Mouse (Mus musculus): ENCODE data around the gene Dapk1. TPM values are rescaled to one million over a fixed set of nuclear protein-coding genes. Genes with fewer than 3 reads are reported as not detected.
A peak's percentile ranks its signal among the peaks of the same experiment; 100 is the strongest.

Gene Dapk1
- polyA plus RNA-seq, 1 experiment from 2014 or later: 16.3 TPM

GRCm38 (mm10) chr13:60696323-60696722, 94.6 kb downstream of the Dapk1 start:
- H3K27me3 ChIP-seq (replicated peaks; ENCODE audit: control insufficient read depth, insufficient read depth, low read length): no peaks in the 10 kb centered on the region
- H3K4me1 ChIP-seq (ENCODE audit: control insufficient read depth, insufficient read depth, low read length): peaks cover 15% of the 10 kb centered on the region
- H3K9me3 ChIP-seq (ENCODE audit: control insufficient read depth, low read length): no peaks in the 10 kb centered on the region
- H3K4me3 ChIP-seq (ENCODE audit: low read depth, low read length): no peak overlapping the region
- H3K27ac ChIP-seq (replicated peaks; ENCODE audit: low read depth, low read length): no peak overlapping the region
- DNase-seq (ENCODE audit: low spot score): no peak
- WGBS: 78% methylated on average over 14 of the region's 14 CpGs
- H3K36me3 ChIP-seq (ENCODE audit: control insufficient read depth, insufficient read depth, low read length): no peaks in the 10 kb centered on the region
- H3K4me2 ChIP-seq (ENCODE audit: low read depth, low read length): no peak overlapping the region
- no peak overlapping the region for H3K9ac ChIP-seq (ENCODE audit: low read depth, low read length)
- ATAC-seq (ENCODE audit: low read depth): no peak

GRCm38 (mm10) chr13:60696741-60697140, 95.0 kb downstream of the Dapk1 start:
- Histone ChIP-seq H3K27ac (replicated peaks; ENCODE audit: low read depth, low read length) (no peak overlapping the region), H3K9ac (ENCODE audit: low read depth, low read length) (no peak overlapping the region), H3K4me1 (ENCODE audit: control insufficient read depth, insufficient read depth, low read length) (peaks cover 15% of the 10 kb centered on the region), H3K4me2 (ENCODE audit: low read depth, low read length) (no peak overlapping the region), H3K36me3 (ENCODE audit: control insufficient read depth, insufficient read depth, low read length) (no peaks in the 10 kb centered on the region), H3K9me3 (ENCODE audit: control insufficient read depth, low read length) (no peaks in the 10 kb centered on the region), H3K27me3 (replicated peaks; ENCODE audit: control insufficient read depth, insufficient read depth, low read length) (no peaks in the 10 kb centered on the region), H3K4me3 (ENCODE audit: low read depth, low read length) (no peak overlapping the region)
- ATAC-seq (ENCODE audit: low read depth) (no peak), DNase-seq (ENCODE audit: low spot score) (no peak)
- 55% methylated on average over 8 of the region's 8 CpGs for WGBS

GRCm38 (mm10) chr13:60698021-60698420, 96.3 kb downstream of the Dapk1 start:
- no peak overlapping the region for H3K4me2 ChIP-seq (ENCODE audit: low read depth, low read length)
- H3K27ac ChIP-seq (replicated peaks; ENCODE audit: low read depth, low read length): no peak overlapping the region
- H3K9me3 ChIP-seq (ENCODE audit: control insufficient read depth, low read length): no peaks in the 10 kb centered on the region
- H3K4me1 ChIP-seq (ENCODE audit: control insufficient read depth, insufficient read depth, low read length): peaks cover 15% of the 10 kb centered on the region
- no peaks in the 10 kb centered on the region for H3K36me3 ChIP-seq (ENCODE audit: control insufficient read depth, insufficient read depth, low read length)
- no peaks in the 10 kb centered on the region for H3K27me3 ChIP-seq (replicated peaks; ENCODE audit: control insufficient read depth, insufficient read depth, low read length)
- no peak overlapping the region for H3K9ac ChIP-seq (ENCODE audit: low read depth, low read length)
- no peak overlapping the region for H3K4me3 ChIP-seq (ENCODE audit: low read depth, low read length)
- DNase-seq (ENCODE audit: low spot score): peak; percentile 62
- ATAC-seq (ENCODE audit: low read depth): peak; percentile 20; the same call in 1 of the 2 replicates
- 73% methylated on average over 2 of the region's 2 CpGs for WGBS

- Histone ChIP-seq H3K27ac (replicated peaks; ENCODE audit: low read depth, low read length) (no peak overlapping the region), H3K4me3 (ENCODE audit: low read depth, low read length) (no peak overlapping the region), H3K9ac (ENCODE audit: low read depth, low read length) (no peak overlapping the region), H3K4me1 (ENCODE audit: control insufficient read depth, insufficient read depth, low read length) (peaks cover 3% of the 10 kb centered on the region; the same call in 1 of the 2 replicates), H3K9me3 (ENCODE audit: control insufficient read depth, low read length) (no peaks in the 10 kb centered on the region), H3K36me3 (ENCODE audit: control insufficient read depth, insufficient read depth, low read length) (0 out of 2 replicates have a peak, but pooled peaks cover 8% of the 10 kb centered on the region), H3K4me2 (ENCODE audit: low read depth, low read length) (no peak overlapping the region), H3K27me3 (replicated peaks; ENCODE audit: control insufficient read depth, insufficient read depth, low read length) (no peaks in the 10 kb centered on the region)
- WGBS: 91% methylated on average over 12 of the region's 12 CpGs
- ATAC-seq (ENCODE audit: low read depth) (no peak), DNase-seq (ENCODE audit: low spot score) (no peak)
These were observed 100.0 kb downstream of the Dapk1 start for GRCm38 (mm10) chr13:60701671-60702171.

GRCm38 (mm10) chr13:60707541-60708468, 106.1 kb downstream of the Dapk1 start:
- WGBS: 79% methylated on average over 16 of the region's 16 CpGs
- Histone ChIP-seq H3K36me3 (ENCODE audit: control insufficient read depth, insufficient read depth, low read length) (0 out of 2 replicates have a peak, but pooled peaks cover 8% of the 10 kb centered on the region), H3K4me1 (ENCODE audit: control insufficient read depth, insufficient read depth, low read length) (no peaks in the 10 kb centered on the region; the same call in 1 of the 2 replicates), H3K9me3 (ENCODE audit: control insufficient read depth, low read length) (no peaks in the 10 kb centered on the region), H3K4me3 (ENCODE audit: low read depth, low read length) (no peak overlapping the region), H3K27ac (replicated peaks; ENCODE audit: low read depth, low read length) (no peak overlapping the region; the same call in 1 of the 2 replicates), H3K4me2 (ENCODE audit: low read depth, low read length) (no peak overlapping the region), H3K9ac (ENCODE audit: low read depth, low read length) (no peak overlapping the region), H3K27me3 (replicated peaks; ENCODE audit: control insufficient read depth, insufficient read depth, low read length) (no peaks in the 10 kb centered on the region)
- ATAC-seq (ENCODE audit: low read depth): peak; percentile 66; the same call in 1 of the 2 replicates
- DNase-seq (ENCODE audit: low spot score): no peak

- no peak overlapping the region for H3K4me2 ChIP-seq (ENCODE audit: low read depth, low read length)
- H3K36me3 ChIP-seq (ENCODE audit: control insufficient read depth, insufficient read depth, low read length): 0 out of 2 replicates have a peak, but pooled peaks cover 8% of the 10 kb centered on the region
- H3K27ac ChIP-seq (replicated peaks; ENCODE audit: low read depth, low read length): no peak overlapping the region
- no peak overlapping the region for H3K4me3 ChIP-seq (ENCODE audit: low read depth, low read length)
- no peaks in the 10 kb centered on the region for H3K27me3 ChIP-seq (replicated peaks; ENCODE audit: control insufficient read depth, insufficient read depth, low read length)
- no peak for DNase-seq (ENCODE audit: low spot score)
- 80% methylated on average over 6 of the region's 6 CpGs for WGBS
- H3K4me1 ChIP-seq (ENCODE audit: control insufficient read depth, insufficient read depth, low read length): no peaks in the 10 kb centered on the region; the same call in 1 of the 2 replicates
- no peak for ATAC-seq (ENCODE audit: low read depth)
- no peaks in the 10 kb centered on the region for H3K9me3 ChIP-seq (ENCODE audit: control insufficient read depth, low read length)
- no peak overlapping the region for H3K9ac ChIP-seq (ENCODE audit: low read depth, low read length)
These were observed 107.4 kb downstream of the Dapk1 start for GRCm38 (mm10) chr13:60709136-60709535.

GRCm38 (mm10) chr13:60710963-60711362, 109.2 kb downstream of the Dapk1 start:
- H3K36me3 ChIP-seq (ENCODE audit: control insufficient read depth, insufficient read depth, low read length): no peaks in the 10 kb centered on the region
- no peaks in the 10 kb centered on the region for H3K9me3 ChIP-seq (ENCODE audit: control insufficient read depth, low read length)
- no peak overlapping the region for H3K4me3 ChIP-seq (ENCODE audit: low read depth, low read length)
- H3K4me1 ChIP-seq (ENCODE audit: control insufficient read depth, insufficient read depth, low read length): no peaks in the 10 kb centered on the region; the same call in 1 of the 2 replicates
- H3K9ac ChIP-seq (ENCODE audit: low read depth, low read length): no peak overlapping the region
- H3K4me2 ChIP-seq (ENCODE audit: low read depth, low read length): no peak overlapping the region
- no peak for ATAC-seq (ENCODE audit: low read depth)
- WGBS: 49% methylated on average over 3 of the region's 3 CpGs
- no peaks in the 10 kb centered on the region for H3K27me3 ChIP-seq (replicated peaks; ENCODE audit: control insufficient read depth, insufficient read depth, low read length)
- H3K27ac ChIP-seq (replicated peaks; ENCODE audit: low read depth, low read length): no peak overlapping the region
- DNase-seq (ENCODE audit: low spot score): no peak

- no peak for ATAC-seq (ENCODE audit: low read depth)
- H3K27ac ChIP-seq (replicated peaks; ENCODE audit: low read depth, low read length): no peak overlapping the region
- H3K4me3 ChIP-seq (ENCODE audit: low read depth, low read length): no peak overlapping the region
- no peak overlapping the region for H3K4me2 ChIP-seq (ENCODE audit: low read depth, low read length)
- 90% methylated on average over 4 of the region's 4 CpGs for WGBS
- DNase-seq (ENCODE audit: low spot score): no peak
- no peaks in the 10 kb centered on the region; the same call in 1 of the 2 replicates for H3K4me1 ChIP-seq (ENCODE audit: control insufficient read depth, insufficient read depth, low read length)
- no peak overlapping the region for H3K9ac ChIP-seq (ENCODE audit: low read depth, low read length)
- H3K36me3 ChIP-seq (ENCODE audit: control insufficient read depth, insufficient read depth, low read length): no peaks in the 10 kb centered on the region
- H3K9me3 ChIP-seq (ENCODE audit: control insufficient read depth, low read length): no peaks in the 10 kb centered on the region
- H3K27me3 ChIP-seq (replicated peaks; ENCODE audit: control insufficient read depth, insufficient read depth, low read length): no peaks in the 10 kb centered on the region
These were observed 111.8 kb downstream of the Dapk1 start for GRCm38 (mm10) chr13:60713537-60713936.
